Mouse (Mus musculus): ENCODE measurements around the gene Zbtb26. TPM values are rescaled to one million over a fixed set of nuclear protein-coding genes. Genes with fewer than 3 reads are reported as not detected.

Zbtb26 gene
- polyA plus RNA-seq, 1 experiment from 2014 or later: 12.4 TPM

DNA sequence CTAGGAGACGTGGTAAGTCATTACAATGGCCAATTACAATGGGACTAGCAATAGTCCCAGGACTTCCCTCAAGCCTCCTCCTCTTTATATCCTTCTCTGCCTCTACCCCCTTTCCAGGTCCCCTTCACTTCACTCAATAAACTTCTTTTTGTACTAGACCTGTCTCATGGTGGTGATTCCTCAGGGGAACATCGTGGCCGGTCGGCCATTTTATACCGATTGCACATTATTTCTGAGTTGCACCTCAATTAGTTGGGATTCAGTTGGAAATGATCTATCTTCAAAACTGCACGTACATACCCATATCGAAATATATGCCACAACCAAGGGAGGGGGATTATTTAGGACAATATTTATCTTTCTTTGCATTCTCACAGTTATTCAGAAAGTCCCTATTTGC, 11.3 kb downstream of the Zbtb26 start:
- H3K36me3 ChIP-seq: peaks cover 24% of the 10 kb centered on the region
- H3K4me1 ChIP-seq: peaks cover 13% of the 10 kb centered on the region
- H3K9ac ChIP-seq: peak overlapping the region; percentile 81; the same call in 1 of the 2 replicates
- no peaks in the 10 kb centered on the region for H3K9me3 ChIP-seq
- 28% methylated on average over 7 of the region's 7 CpGs for WGBS
- peak overlapping the region; percentile 82 for H3K4me2 ChIP-seq (replicated peaks)
- no peaks in the 10 kb centered on the region for H3K27me3 ChIP-seq
- peak overlapping the region; percentile 93 for H3K27ac ChIP-seq
- no peak; the same call in 1 of the 2 replicates for ATAC-seq (ENCODE audit: insufficient number of reproducible peaks, insufficient read depth, low FRiP score, low TSS enrichment)
- H3K4me3 ChIP-seq: peak overlapping the region; percentile 85

DNA sequence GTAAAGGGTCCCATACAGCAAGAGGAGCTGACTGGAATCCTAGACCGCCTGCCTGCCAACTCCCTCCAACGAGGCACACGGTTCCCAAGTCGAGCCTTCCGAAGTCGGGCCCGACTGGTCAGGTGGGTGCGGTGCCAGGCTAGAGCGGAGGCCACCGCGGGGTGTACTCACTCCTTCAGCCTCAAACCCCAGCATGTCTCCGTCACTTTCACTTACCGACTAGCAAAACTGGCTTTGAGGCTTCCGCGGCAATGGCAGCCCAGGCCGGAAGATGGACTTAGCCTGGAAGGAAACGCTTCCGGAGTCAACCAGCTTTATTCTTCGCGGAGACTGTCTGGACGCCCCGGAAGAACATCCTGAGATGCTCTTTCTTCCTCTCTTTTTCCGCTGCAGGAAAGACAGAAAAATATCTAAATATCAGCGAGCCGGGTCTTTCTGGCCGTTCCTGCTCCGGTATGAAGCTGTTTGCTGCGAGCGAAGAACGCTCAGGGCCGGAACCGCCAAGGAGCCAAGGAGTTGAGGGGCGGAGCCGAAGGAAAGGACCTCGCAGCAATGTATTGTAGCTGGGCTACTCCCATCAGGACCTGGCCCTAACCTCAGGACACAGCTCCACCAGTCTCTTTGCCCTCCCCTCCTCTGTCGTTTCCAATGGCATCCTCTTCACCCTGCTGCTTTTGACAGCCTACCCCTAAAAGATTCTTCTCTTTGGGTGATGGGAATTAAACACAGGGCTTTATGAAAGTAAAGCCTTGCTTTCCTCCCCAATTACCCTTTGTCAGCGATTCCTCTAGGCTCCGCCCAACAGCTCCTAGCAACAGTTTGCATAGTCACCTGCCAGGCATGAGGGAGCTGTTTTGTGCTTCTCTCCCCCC, 12.1 kb downstream of the Zbtb26 start:
- H3K4me1 ChIP-seq: peaks cover 13% of the 10 kb centered on the region
- ATAC-seq (ENCODE audit: insufficient number of reproducible peaks, insufficient read depth, low FRiP score, low TSS enrichment): peak; percentile 94
- no peaks in the 10 kb centered on the region for H3K9me3 ChIP-seq
- H3K4me2 ChIP-seq (replicated peaks): peak overlapping the region; percentile 82
- H3K9ac ChIP-seq: peak overlapping the region; percentile 81
- peak overlapping the region; percentile 85 for H3K4me3 ChIP-seq
- under 1% methylated on average over 38 of the region's 38 CpGs for WGBS
- H3K27me3 ChIP-seq: no peaks in the 10 kb centered on the region
- H3K36me3 ChIP-seq: peaks cover 17% of the 10 kb centered on the region
- H3K27ac ChIP-seq: peak overlapping the region; percentile 93

DNA sequence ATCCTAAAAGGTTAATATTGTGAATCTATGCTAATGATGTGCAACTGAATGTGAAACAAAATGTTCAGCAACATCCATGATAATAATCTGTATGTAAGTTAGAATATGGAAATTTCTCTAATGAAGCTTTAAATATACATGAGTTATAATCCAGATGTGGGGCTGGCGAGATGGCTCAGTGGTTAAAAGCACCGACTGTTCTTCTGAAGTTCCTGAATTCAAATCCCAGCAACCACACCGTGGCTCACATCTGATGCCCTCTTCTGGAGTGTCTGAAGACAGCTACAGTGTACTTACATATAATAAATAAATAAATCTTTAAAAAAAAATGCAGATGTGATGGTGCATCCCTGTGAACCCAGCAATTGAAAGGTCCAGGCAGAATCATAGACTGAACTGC, 19.3 kb downstream of the Zbtb26 start:
- 61% methylated on average over 3 of the region's 3 CpGs for WGBS

DNA sequence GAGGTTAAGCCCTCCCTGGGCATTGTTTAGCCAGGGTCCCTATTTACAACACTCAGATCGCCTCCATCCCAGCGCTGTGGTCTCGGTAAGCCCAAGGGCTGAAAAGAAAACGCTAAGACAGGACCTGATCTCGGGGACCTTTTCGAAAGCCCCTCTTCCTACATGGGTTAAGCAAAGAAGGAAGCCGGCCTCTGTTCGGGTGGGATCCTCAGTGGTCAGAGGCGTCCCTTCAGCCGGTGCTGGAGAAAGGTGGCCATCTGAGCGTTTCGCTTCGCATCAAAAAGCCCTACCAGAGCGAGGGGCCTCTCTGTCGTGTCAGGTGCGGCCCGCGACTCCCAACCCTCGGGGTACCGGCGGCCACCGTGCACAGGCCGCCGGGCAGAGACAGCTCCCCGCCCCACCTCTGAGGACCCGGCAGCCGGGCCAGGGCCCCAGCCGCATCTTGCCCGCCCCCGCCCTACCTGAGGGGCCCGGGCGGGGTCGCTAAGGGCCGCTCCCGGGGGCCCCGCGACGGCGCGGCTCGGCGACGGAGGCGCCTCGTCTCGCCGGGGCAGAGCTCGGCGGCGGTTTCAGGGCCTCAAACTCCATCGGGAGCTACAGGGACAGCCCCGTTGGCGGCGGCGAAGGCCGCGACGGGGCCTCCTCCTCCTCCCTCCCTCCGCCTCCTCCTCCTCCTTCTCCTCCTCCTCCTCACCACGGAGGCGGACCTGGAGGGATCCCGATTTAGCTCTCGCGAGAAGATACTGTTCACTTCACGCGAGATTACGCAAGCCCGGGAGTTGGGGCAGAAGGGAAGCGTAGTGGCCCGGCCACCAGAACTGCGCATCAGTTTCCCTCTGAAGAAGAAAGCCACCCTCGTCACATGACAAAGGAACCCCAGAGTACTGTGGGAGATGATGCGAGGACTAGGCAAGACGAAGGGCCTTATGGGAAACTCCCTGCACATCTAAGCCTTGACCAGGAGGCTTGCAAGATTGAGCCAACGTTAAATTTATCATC, 20.3 kb downstream of the Zbtb26 start, which contains the start of gene Rc3h2:
Gene Rc3h2, minus strand, starts transcription at position 598 of the 999 bp plus-strand sequence.
- Histone ChIP-seq H3K36me3 (no peaks in the 10 kb centered on the region), H3K9ac (peak within 1 kb of the TSS; percentile 98), H3K4me3 (peak within 1 kb of the TSS; percentile 96), H3K4me1 (peaks cover 2% of the 10 kb centered on the region; the same call in 1 of the 2 replicates), H3K27ac (peak within 1 kb of the TSS; percentile 97), H3K27me3 (no peaks in the 10 kb centered on the region), H3K9me3 (no peaks in the 10 kb centered on the region), H3K4me2 (replicated peaks) (peak within 1 kb of the TSS; percentile 69)
- peak; percentile 96 for ATAC-seq (ENCODE audit: insufficient number of reproducible peaks, insufficient read depth, low FRiP score, low TSS enrichment)
- WGBS: under 1% methylated on average over 74 of the region's 75 CpGs

More for the DNA sequence above, 19.3 kb downstream of the Zbtb26 start:
- no peak overlapping the region for H3K4me3 ChIP-seq
- no peaks in the 10 kb centered on the region for H3K9me3 ChIP-seq
- peaks cover 2% of the 10 kb centered on the region for H3K36me3 ChIP-seq
- H3K27me3 ChIP-seq: no peaks in the 10 kb centered on the region
- H3K4me1 ChIP-seq: peaks cover 2% of the 10 kb centered on the region; the same call in 1 of the 2 replicates
- no peak overlapping the region for H3K27ac ChIP-seq
- H3K9ac ChIP-seq: no peak overlapping the region
- H3K4me2 ChIP-seq (replicated peaks): no peak overlapping the region
- no peak for ATAC-seq (ENCODE audit: insufficient number of reproducible peaks, insufficient read depth, low FRiP score, low TSS enrichment)

DNA sequence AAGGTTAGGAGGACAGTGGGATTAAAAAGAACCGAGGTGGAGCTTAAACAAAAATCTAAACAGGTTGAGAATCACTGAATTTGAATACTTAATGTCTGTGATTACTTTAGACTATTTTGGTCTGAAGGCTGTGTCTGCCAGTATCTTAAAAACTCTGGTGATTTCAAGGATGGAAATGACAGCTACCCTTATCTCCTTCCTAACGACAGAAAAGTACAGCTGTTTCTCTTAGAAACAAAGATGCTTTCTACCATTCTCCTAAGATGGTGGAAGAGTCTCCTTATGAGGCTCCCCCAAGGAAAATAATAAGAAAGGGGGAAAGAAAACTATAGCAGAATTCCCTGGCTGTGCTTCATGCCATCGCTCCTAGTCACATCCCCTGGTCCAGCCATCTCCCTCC, 21.0 kb downstream of the Zbtb26 start:
- H3K27me3 ChIP-seq: no peaks in the 10 kb centered on the region
- no peaks in the 10 kb centered on the region for H3K9me3 ChIP-seq
- peak overlapping the region; percentile 96 for H3K4me3 ChIP-seq
- peak overlapping the region; percentile 97 for H3K27ac ChIP-seq
- H3K36me3 ChIP-seq: no peaks in the 10 kb centered on the region
- ATAC-seq (ENCODE audit: insufficient number of reproducible peaks, insufficient read depth, low FRiP score, low TSS enrichment): no peak
- peak overlapping the region; percentile 69 for H3K4me2 ChIP-seq (replicated peaks)
- H3K9ac ChIP-seq: peak overlapping the region; percentile 98
- peaks cover 2% of the 10 kb centered on the region; the same call in 1 of the 2 replicates for H3K4me1 ChIP-seq
- 5% methylated on average over 3 of the region's 3 CpGs for WGBS

DNA sequence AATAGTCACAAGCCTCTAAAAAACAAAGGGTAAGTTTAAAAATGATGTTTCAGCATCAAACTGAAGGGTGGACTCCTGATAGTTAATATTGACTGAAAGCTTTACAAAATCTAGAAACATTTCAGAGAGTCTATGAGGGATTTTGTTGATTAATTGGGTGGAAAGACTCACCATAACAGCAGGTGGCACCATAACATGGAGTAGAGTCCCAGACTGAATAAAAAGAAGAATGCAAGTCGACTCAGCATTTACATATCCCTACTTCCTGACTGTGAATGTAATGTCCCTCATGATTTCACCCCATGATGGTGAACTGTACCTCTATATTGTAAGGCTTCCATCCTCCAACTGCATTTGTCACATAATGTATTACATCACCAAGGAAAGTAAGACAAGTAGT, 47.4 kb downstream of the Zbtb26 start:
- no peak for ATAC-seq (ENCODE audit: insufficient number of reproducible peaks, insufficient read depth, low FRiP score, low TSS enrichment)
- no peaks in the 10 kb centered on the region for H3K4me1 ChIP-seq
- H3K4me3 ChIP-seq: no peak overlapping the region
- H3K9ac ChIP-seq: no peak overlapping the region
- H3K27ac ChIP-seq: no peak overlapping the region
- no peak overlapping the region for H3K4me2 ChIP-seq (replicated peaks)
- peaks cover 23% of the 10 kb centered on the region for H3K36me3 ChIP-seq
- H3K9me3 ChIP-seq: no peaks in the 10 kb centered on the region
- no peaks in the 10 kb centered on the region for H3K27me3 ChIP-seq
- WGBS: 69% methylated on average over 1 of the region's 1 CpGs

DNA sequence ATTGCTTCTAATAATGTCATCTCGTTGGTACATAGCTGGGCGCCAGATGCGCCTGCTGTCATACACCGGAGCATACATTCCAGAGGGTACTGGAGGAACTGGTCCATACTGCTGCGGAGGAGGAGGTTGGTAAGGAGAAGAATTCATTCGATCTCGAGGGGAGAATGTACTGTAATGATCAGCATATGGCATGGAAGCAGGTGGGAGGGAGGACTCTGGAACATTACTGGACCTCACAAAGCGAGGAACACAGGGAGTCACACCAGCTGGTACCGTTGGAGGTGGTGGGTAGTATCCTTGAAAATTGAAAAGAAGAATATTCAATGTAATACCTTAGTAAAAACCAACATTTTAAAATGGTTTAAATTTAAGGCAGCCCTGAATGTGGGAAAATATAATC, 60.0 kb downstream of the Zbtb26 start:
- H3K4me2 ChIP-seq (replicated peaks): no peak overlapping the region
- no peaks in the 10 kb centered on the region for H3K9me3 ChIP-seq
- no peak overlapping the region for H3K4me3 ChIP-seq
- ATAC-seq (ENCODE audit: insufficient number of reproducible peaks, insufficient read depth, low FRiP score, low TSS enrichment): no peak
- H3K9ac ChIP-seq: no peak overlapping the region
- no peaks in the 10 kb centered on the region for H3K4me1 ChIP-seq
- H3K36me3 ChIP-seq: peaks cover 24% of the 10 kb centered on the region
- H3K27ac ChIP-seq: no peak overlapping the region
- WGBS: 94% methylated on average over 9 of the region's 9 CpGs
- H3K27me3 ChIP-seq: no peaks in the 10 kb centered on the region

Other genes with a start within 250 kb of the Zbtb26 start
- gene Olfr366, start 231.6 kb downstream of the Zbtb26 start, polyA plus RNA-seq (2016; fragmentation: Nextera tagmentation; extraction: Ambion mirVana): not detected in 2 replicates
- not detected in 2 replicates for gene Olfr368, start 116.6 kb downstream of the Zbtb26 start, polyA plus RNA-seq (2016; fragmentation: Nextera tagmentation; extraction: Ambion mirVana)
- 51.5 and 52.7 TPM in 2 replicates for gene Pdcl, start 83.8 kb downstream of the Zbtb26 start, polyA plus RNA-seq (2016; fragmentation: Nextera tagmentation; extraction: Ambion mirVana)
- gene Rc3h2, start 20.2 kb downstream of the Zbtb26 start, polyA plus RNA-seq (2016; fragmentation: Nextera tagmentation; extraction: Ambion mirVana): 22.9 and 23.1 TPM in 2 replicates
- 8.1 and 8.7 TPM in 2 replicates for gene Zbtb6, start within 50 bp of the Zbtb26 start, polyA plus RNA-seq (2016; fragmentation: Nextera tagmentation; extraction: Ambion mirVana)
- gene Rabgap1, start 144 bp upstream of the Zbtb26 start, polyA plus RNA-seq (2016; fragmentation: Nextera tagmentation; extraction: Ambion mirVana): 63.2 and 65.1 TPM in 2 replicates
- gene Gpr21, start 73.2 kb upstream of the Zbtb26 start, polyA plus RNA-seq (2016; fragmentation: Nextera tagmentation; extraction: Ambion mirVana): 2.3 TPM in 2 replicates

Data from embryonic facial prominence, embryonic 12.5 days (tissue).